Mouse (Mus musculus) left cerebral cortex, adult 8-10 months (tissue): Measurements from ENCODE around the gene Cd8b1. TPM values are rescaled to one million over a fixed set of nuclear protein-coding genes. Genes with fewer than 3 reads are reported as not detected.

Source experiments
- total RNA-seq, 4 experiments: library from RNA; stranded (reverse); gene quantifications; 2 replicates each; pipeline ENCODE4 v1.2.4; 2022

Cd8b1 gene
- total RNA-seq, 4 experiments from 2014 or later, result not detected

Other genes with a start within 250 kb of the Cd8b1 start
- 1 to 10 TPM; 4.6 to 9.5 (median 5.5) TPM for gene Thnsl2, start 178.3 kb upstream of the Cd8b1 start, total RNA-seq
- gene Fabp1, start 123.0 kb upstream of the Cd8b1 start, total RNA-seq, result not detected
- 10 to 100 TPM; 17.5 to 20.5 (median 19.2) TPM for gene Krcc1, start 51.1 kb upstream of the Cd8b1 start, total RNA-seq
- 1 to 10 TPM in 1 of 4 experiments, under 1 TPM in 3; 0.27 to 1.7 (median 0.75) TPM for gene Smyd1, start 555 bp upstream of the Cd8b1 start, total RNA-seq
- gene Cd8a, start 50.6 kb downstream of the Cd8b1 start, total RNA-seq, result under 1 TPM in 3 of 4 experiments, not detected in 1; 0.11 to 0.15 (median 0.13) TPM
- gene Rmnd5a, start 117.8 kb downstream of the Cd8b1 start, total RNA-seq, result 100 to 1,000 TPM in 2 of 4 experiments, 10 to 100 TPM in 2; 89.3 to 105 (median 98.4) TPM
- gene Rnf103, start 171.1 kb downstream of the Cd8b1 start, total RNA-seq, result 10 to 100 TPM; 52.4 to 53.7 (median 53.5) TPM
- 100 to 1,000 TPM; 105 to 122 (median 109) TPM for gene Chmp3, start 221.0 kb downstream of the Cd8b1 start, total RNA-seq